Mouse (Mus musculus): Measurements from ENCODE around the gene Ifitm2. TPM values are rescaled to one million over a fixed set of nuclear protein-coding genes. Genes with fewer than 3 reads are reported as not detected.
"Not testable (repeated sequence)": the region's sequence is repeated elsewhere in the genome, so short reads cannot be mapped to it uniquely, and the experiment has no call there.

The Ifitm2 gene
- polyA plus RNA-seq, 1 experiment from 2014 or later, result 355 TPM

GRCm38 (mm10) chr7:140987182-140988138 lies 31.7 kb upstream of the Ifitm2 start:
- H3K9me3 ChIP-seq (replicated peaks), result no peaks in the 10 kb centered on the region
- no peak overlapping the region for H3K27ac ChIP-seq
- WGBS (ENCODE audit: insufficient replicate concordance), result 59% methylated on average over 17 of the region's 17 CpGs
- no peaks in the 10 kb centered on the region for H3K36me3 ChIP-seq
- no peak overlapping the region for H3K9ac ChIP-seq
- H3K4me3 ChIP-seq, result no peak overlapping the region
- ATAC-seq, result no peak
- H3K4me1 ChIP-seq, result peaks cover 15% of the 10 kb centered on the region; the same call in 1 of the 2 replicates
- peaks cover 5% of the 10 kb centered on the region; the same call in 1 of the 2 replicates for H3K27me3 ChIP-seq (replicated peaks)
- H3K4me2 ChIP-seq, result no peak overlapping the region

- 58% methylated on average over 7 of the region's 7 CpGs for WGBS (ENCODE audit: insufficient replicate concordance)
- H3K9ac ChIP-seq, result no peak overlapping the region
- no peak overlapping the region for H3K27ac ChIP-seq
- no peak overlapping the region for H3K4me3 ChIP-seq
- no peak for ATAC-seq
- H3K4me1 ChIP-seq, result peaks cover 8% of the 10 kb centered on the region; the same call in 1 of the 2 replicates
- H3K9me3 ChIP-seq (replicated peaks), result no peaks in the 10 kb centered on the region
- no peaks in the 10 kb centered on the region for H3K36me3 ChIP-seq
- H3K4me2 ChIP-seq, result no peak overlapping the region
- H3K27me3 ChIP-seq (replicated peaks), result no peaks in the 10 kb centered on the region
These were observed 27.2 kb upstream of the Ifitm2 start for GRCm38 (mm10) chr7:140982971-140983370.

- Histone ChIP-seq H3K4me3 (no peak overlapping the region), H3K4me1 (peaks cover 8% of the 10 kb centered on the region; the same call in 1 of the 2 replicates), H3K27ac (no peak overlapping the region), H3K4me2 (no peak overlapping the region), H3K9ac (no peak overlapping the region), H3K27me3 (replicated peaks) (no peaks in the 10 kb centered on the region), H3K9me3 (replicated peaks) (no peaks in the 10 kb centered on the region), H3K36me3 (no peaks in the 10 kb centered on the region)
- WGBS (ENCODE audit: insufficient replicate concordance), result 27% methylated on average over 8 of the region's 8 CpGs
- ATAC-seq, result no peak
These were observed 25.9 kb upstream of the Ifitm2 start for GRCm38 (mm10) chr7:140981704-140982103.

- H3K9ac ChIP-seq; H3K9me3 ChIP-seq (replicated peaks); H3K36me3 ChIP-seq; ATAC-seq; H3K4me3 ChIP-seq; H3K4me2 ChIP-seq; H3K27ac ChIP-seq: not testable (repeated sequence)
- Histone ChIP-seq H3K4me1 (peaks cover 14% of the 10 kb centered on the region), H3K27me3 (replicated peaks) (0 out of 2 replicates have a peak, but pooled peaks cover 10% of the 10 kb centered on the region)
- 58% methylated on average over 9 of the region's 9 CpGs for WGBS (ENCODE audit: insufficient replicate concordance)
These were observed 20.9 kb upstream of the Ifitm2 start for GRCm38 (mm10) chr7:140976720-140977119.

- no peak overlapping the region for H3K27ac ChIP-seq
- H3K4me1 ChIP-seq, result peaks cover 22% of the 10 kb centered on the region
- no peaks in the 10 kb centered on the region for H3K9me3 ChIP-seq (replicated peaks)
- no peak overlapping the region for H3K4me3 ChIP-seq
- H3K4me2 ChIP-seq, result no peak overlapping the region
- ATAC-seq, result no peak
- H3K27me3 ChIP-seq (replicated peaks), result 0 out of 2 replicates have a peak, but pooled peaks cover 10% of the 10 kb centered on the region
- 53% methylated on average over 3 of the region's 3 CpGs for WGBS (ENCODE audit: insufficient replicate concordance)
- H3K9ac ChIP-seq, result no peak overlapping the region
- H3K36me3 ChIP-seq, result no peaks in the 10 kb centered on the region
These were observed 19.7 kb upstream of the Ifitm2 start for GRCm38 (mm10) chr7:140975465-140975864.

- Histone ChIP-seq H3K9me3 (replicated peaks) (no peaks in the 10 kb centered on the region), H3K4me2 (no peak overlapping the region), H3K4me3 (no peak overlapping the region), H3K4me1 (peaks cover 27% of the 10 kb centered on the region), H3K36me3 (no peaks in the 10 kb centered on the region), H3K27me3 (replicated peaks) (0 out of 2 replicates have a peak, but pooled peaks cover 10% of the 10 kb centered on the region), H3K9ac (no peak overlapping the region), H3K27ac (no peak overlapping the region)
- WGBS (ENCODE audit: insufficient replicate concordance), result 26% methylated on average over 9 of the region's 9 CpGs
- ATAC-seq, result no peak
These were observed 19.2 kb upstream of the Ifitm2 start for GRCm38 (mm10) chr7:140974940-140975339.

GRCm38 (mm10) chr7:140973396-140974165 lies 17.8 kb upstream of the Ifitm2 start:
- no peak overlapping the region for H3K27ac ChIP-seq
- 47% methylated on average over 14 of the region's 14 CpGs for WGBS (ENCODE audit: insufficient replicate concordance)
- 0 out of 2 replicates have a peak, but pooled peaks cover 10% of the 10 kb centered on the region for H3K27me3 ChIP-seq (replicated peaks)
- H3K36me3 ChIP-seq, result no peaks in the 10 kb centered on the region
- no peak for ATAC-seq
- no peak overlapping the region for H3K4me3 ChIP-seq
- H3K9me3 ChIP-seq (replicated peaks), result no peaks in the 10 kb centered on the region
- H3K4me2 ChIP-seq, result no peak overlapping the region
- no peak overlapping the region for H3K9ac ChIP-seq
- H3K4me1 ChIP-seq, result peaks cover 41% of the 10 kb centered on the region

- no peak for ATAC-seq
- H3K27ac ChIP-seq, result peak overlapping the region; percentile 6; the same call in 1 of the 2 replicates
- H3K4me2 ChIP-seq, result no peak overlapping the region
- H3K27me3 ChIP-seq (replicated peaks), result 0 out of 2 replicates have a peak, but pooled peaks cover 10% of the 10 kb centered on the region
- 72% methylated on average over 8 of the region's 8 CpGs for WGBS (ENCODE audit: insufficient replicate concordance)
- H3K4me3 ChIP-seq, result no peak overlapping the region
- H3K4me1 ChIP-seq, result peaks cover 49% of the 10 kb centered on the region
- H3K9ac ChIP-seq, result no peak overlapping the region
- H3K9me3 ChIP-seq (replicated peaks), result no peaks in the 10 kb centered on the region
- no peaks in the 10 kb centered on the region for H3K36me3 ChIP-seq
These were observed 15.8 kb upstream of the Ifitm2 start for GRCm38 (mm10) chr7:140971479-140972171.

- H3K4me1 ChIP-seq, result peaks cover 49% of the 10 kb centered on the region
- 0 out of 2 replicates have a peak overlapping the region, but pooled peaks have one; percentile 6 for H3K27ac ChIP-seq
- no peaks in the 10 kb centered on the region for H3K36me3 ChIP-seq
- no peak overlapping the region for H3K9ac ChIP-seq
- WGBS (ENCODE audit: insufficient replicate concordance), result 30% methylated on average over 7 of the region's 7 CpGs
- no peak overlapping the region for H3K4me2 ChIP-seq
- H3K9me3 ChIP-seq (replicated peaks), result no peaks in the 10 kb centered on the region
- H3K27me3 ChIP-seq (replicated peaks), result 0 out of 2 replicates have a peak, but pooled peaks cover 10% of the 10 kb centered on the region
- H3K4me3 ChIP-seq, result no peak overlapping the region
- ATAC-seq, result no peak
These were observed 15.1 kb upstream of the Ifitm2 start for GRCm38 (mm10) chr7:140970931-140971330.

- H3K4me3 ChIP-seq; H3K4me2 ChIP-seq; H3K9ac ChIP-seq; H3K27ac ChIP-seq; H3K9me3 ChIP-seq (replicated peaks); H3K36me3 ChIP-seq; H3K27me3 ChIP-seq (replicated peaks); ATAC-seq: not testable (repeated sequence)
- 19% methylated on average over 3 of the region's 3 CpGs for WGBS (ENCODE audit: insufficient replicate concordance)
- peaks cover 39% of the 10 kb centered on the region for H3K4me1 ChIP-seq
These were observed 12.9 kb upstream of the Ifitm2 start for GRCm38 (mm10) chr7:140968710-140969109.

- H3K4me2 ChIP-seq, result no peak overlapping the region
- H3K4me1 ChIP-seq, result peaks cover 39% of the 10 kb centered on the region
- no peaks in the 10 kb centered on the region for H3K27me3 ChIP-seq (replicated peaks)
- no peaks in the 10 kb centered on the region for H3K9me3 ChIP-seq (replicated peaks)
- H3K9ac ChIP-seq, result no peak overlapping the region
- ATAC-seq, result 0 out of 2 replicates have a peak, but pooled peaks have one; percentile 11
- H3K4me3 ChIP-seq, result no peak overlapping the region
- 14% methylated on average over 14 of the region's 14 CpGs for WGBS (ENCODE audit: insufficient replicate concordance)
- H3K36me3 ChIP-seq, result no peaks in the 10 kb centered on the region
- no peak overlapping the region for H3K27ac ChIP-seq
These were observed 12.2 kb upstream of the Ifitm2 start for GRCm38 (mm10) chr7:140967862-140968591.
